Mouse (Mus musculus): ENCODE measurements around the gene Apopt1.

The Apopt1 gene

GRCm38 (mm10) chr12:111713004-111713651 is at the start of gene Apopt1, which contains the start of gene Bag5:
TSS of gene Apopt1 (plus strand) at chr12:111713261.
TSS of gene Bag5 (minus strand) at chr12:111713257.
- DNase-seq (ENCODE audit: extremely low spot score, low read depth, low spot score): peak; percentile 44

- DNase-seq (ENCODE audit: extremely low spot score, low read depth, low spot score): no peak
Observed at GRCm38 (mm10) chr12:111664144-111664634, 48.9 kb upstream of the Apopt1 start.

GRCm38 (mm10) chr12:111665041-111665880 is 47.8 kb upstream of the Apopt1 start:
- no peak for DNase-seq (ENCODE audit: extremely low spot score, low read depth, low spot score)

GRCm38 (mm10) chr12:111666380-111666779 is 46.7 kb upstream of the Apopt1 start:
- DNase-seq (ENCODE audit: extremely low spot score, low read depth, low spot score): no peak

GRCm38 (mm10) chr12:111667421-111667820 is 45.6 kb upstream of the Apopt1 start:
- DNase-seq (ENCODE audit: extremely low spot score, low read depth, low spot score): no peak

GRCm38 (mm10) chr12:111668457-111668912 is 44.6 kb upstream of the Apopt1 start:
- DNase-seq (ENCODE audit: extremely low spot score, low read depth, low spot score): peak; percentile 86

- no peak for DNase-seq (ENCODE audit: extremely low spot score, low read depth, low spot score)
Observed at GRCm38 (mm10) chr12:111669000-111669788, 43.9 kb upstream of the Apopt1 start.

- no peak for DNase-seq (ENCODE audit: extremely low spot score, low read depth, low spot score)
Observed at GRCm38 (mm10) chr12:111669961-111670360, 43.1 kb upstream of the Apopt1 start.

GRCm38 (mm10) chr12:111670371-111670971 is 42.6 kb upstream of the Apopt1 start:
- no peak for DNase-seq (ENCODE audit: extremely low spot score, low read depth, low spot score)

GRCm38 (mm10) chr12:111670976-111671375 is 42.1 kb upstream of the Apopt1 start:
- no peak for DNase-seq (ENCODE audit: extremely low spot score, low read depth, low spot score)

GRCm38 (mm10) chr12:111671431-111671902 is 41.6 kb upstream of the Apopt1 start:
- DNase-seq (ENCODE audit: extremely low spot score, low read depth, low spot score): no peak

- no peak for DNase-seq (ENCODE audit: extremely low spot score, low read depth, low spot score)
Observed at GRCm38 (mm10) chr12:111672176-111672575, 40.9 kb upstream of the Apopt1 start, which contains the start of gene Ckb. TSS of gene Ckb (minus strand) at chr12:111672338.

GRCm38 (mm10) chr12:111672581-111672980 is 40.5 kb upstream of the Apopt1 start:
- DNase-seq (ENCODE audit: extremely low spot score, low read depth, low spot score): no peak

- DNase-seq (ENCODE audit: extremely low spot score, low read depth, low spot score): no peak
Observed at GRCm38 (mm10) chr12:111674850-111675486, 38.1 kb upstream of the Apopt1 start.

- DNase-seq (ENCODE audit: extremely low spot score, low read depth, low spot score): no peak
Observed at GRCm38 (mm10) chr12:111675797-111676580, 37.1 kb upstream of the Apopt1 start.

- DNase-seq (ENCODE audit: extremely low spot score, low read depth, low spot score): no peak
Observed at GRCm38 (mm10) chr12:111677421-111677820, 35.6 kb upstream of the Apopt1 start.

- DNase-seq (ENCODE audit: extremely low spot score, low read depth, low spot score): peak; percentile 76
Observed at GRCm38 (mm10) chr12:111677882-111678669, 35.0 kb upstream of the Apopt1 start, which contains the start of gene Trmt61a. TSS of gene Trmt61a (plus strand) at chr12:111678105.

- DNase-seq (ENCODE audit: extremely low spot score, low read depth, low spot score): no peak
Observed at GRCm38 (mm10) chr12:111678670-111678933, 34.5 kb upstream of the Apopt1 start.

GRCm38 (mm10) chr12:111678997-111679396 is 34.1 kb upstream of the Apopt1 start:
- DNase-seq (ENCODE audit: extremely low spot score, low read depth, low spot score): no peak

All from hindlimb bud, embryonic 11.5 days (tissue).